Mouse (Mus musculus): Measurements from ENCODE around the gene Zbtb6.

DNA sequence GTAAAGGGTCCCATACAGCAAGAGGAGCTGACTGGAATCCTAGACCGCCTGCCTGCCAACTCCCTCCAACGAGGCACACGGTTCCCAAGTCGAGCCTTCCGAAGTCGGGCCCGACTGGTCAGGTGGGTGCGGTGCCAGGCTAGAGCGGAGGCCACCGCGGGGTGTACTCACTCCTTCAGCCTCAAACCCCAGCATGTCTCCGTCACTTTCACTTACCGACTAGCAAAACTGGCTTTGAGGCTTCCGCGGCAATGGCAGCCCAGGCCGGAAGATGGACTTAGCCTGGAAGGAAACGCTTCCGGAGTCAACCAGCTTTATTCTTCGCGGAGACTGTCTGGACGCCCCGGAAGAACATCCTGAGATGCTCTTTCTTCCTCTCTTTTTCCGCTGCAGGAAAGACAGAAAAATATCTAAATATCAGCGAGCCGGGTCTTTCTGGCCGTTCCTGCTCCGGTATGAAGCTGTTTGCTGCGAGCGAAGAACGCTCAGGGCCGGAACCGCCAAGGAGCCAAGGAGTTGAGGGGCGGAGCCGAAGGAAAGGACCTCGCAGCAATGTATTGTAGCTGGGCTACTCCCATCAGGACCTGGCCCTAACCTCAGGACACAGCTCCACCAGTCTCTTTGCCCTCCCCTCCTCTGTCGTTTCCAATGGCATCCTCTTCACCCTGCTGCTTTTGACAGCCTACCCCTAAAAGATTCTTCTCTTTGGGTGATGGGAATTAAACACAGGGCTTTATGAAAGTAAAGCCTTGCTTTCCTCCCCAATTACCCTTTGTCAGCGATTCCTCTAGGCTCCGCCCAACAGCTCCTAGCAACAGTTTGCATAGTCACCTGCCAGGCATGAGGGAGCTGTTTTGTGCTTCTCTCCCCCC lies 12.1 kb downstream of the Zbtb6 start:
- TF ChIP-seq CTCF (IDR thresholded peaks at IDR 0.05; ENCODE audit: control insufficient read depth, insufficient read depth, insufficient replicate concordance, low read depth, low read length) (no peak), POLR2A (IDR thresholded peaks at IDR 0.05; ENCODE audit: control insufficient read depth, low read depth, low read length) (peak; percentile 73)

All from testis, adult 2 months (tissue).